Mouse (Mus musculus) heart, adult 2 months (tissue): ENCODE data around the gene Hk2.

Experiments
- CTCF ChIP-seq: fragments of 200-600 bp; IDR thresholded peaks from 2 replicates; pipeline ENCODE4 v1.8.1; 2022; ENCODE audit warnings: antibody characterized with exemption, mild to moderate bottlenecking, moderate library complexity
- EP300 ChIP-seq: fragments of 200-500 bp; IDR thresholded peaks from 2 replicates; pipeline ENCODE4 v1.6.1; 2011; ENCODE audit warnings: low read depth, low read length, control low read depth; ENCODE audit not compliant: insufficient read depth
- POLR2A ChIP-seq: fragments of 200-500 bp; IDR thresholded peaks from 2 replicates; pipeline ENCODE4 v1.6.1; 2011; ENCODE audit warnings: mild to moderate bottlenecking, low read depth, low read length, control low read depth; ENCODE audit not compliant: insufficient read depth

- TF ChIP-seq CTCF (no peak), EP300 (no peak), POLR2A (no peak)
Observed at GRCm38 (mm10) chr6:82797300-82797839, 23.1 kb upstream of the Hk2 start.
